Mouse (Mus musculus): ENCODE data around the gene Sppl3. TPM values are rescaled to one million over a fixed set of nuclear protein-coding genes. Genes with fewer than 3 reads are reported as not detected.
A peak's percentile ranks its signal among the peaks of the same experiment; 100 is the strongest.

Gene Sppl3
- total RNA-seq (2021) = 10 to 100 TPM; 87.1 to 96.8 TPM

DNA sequence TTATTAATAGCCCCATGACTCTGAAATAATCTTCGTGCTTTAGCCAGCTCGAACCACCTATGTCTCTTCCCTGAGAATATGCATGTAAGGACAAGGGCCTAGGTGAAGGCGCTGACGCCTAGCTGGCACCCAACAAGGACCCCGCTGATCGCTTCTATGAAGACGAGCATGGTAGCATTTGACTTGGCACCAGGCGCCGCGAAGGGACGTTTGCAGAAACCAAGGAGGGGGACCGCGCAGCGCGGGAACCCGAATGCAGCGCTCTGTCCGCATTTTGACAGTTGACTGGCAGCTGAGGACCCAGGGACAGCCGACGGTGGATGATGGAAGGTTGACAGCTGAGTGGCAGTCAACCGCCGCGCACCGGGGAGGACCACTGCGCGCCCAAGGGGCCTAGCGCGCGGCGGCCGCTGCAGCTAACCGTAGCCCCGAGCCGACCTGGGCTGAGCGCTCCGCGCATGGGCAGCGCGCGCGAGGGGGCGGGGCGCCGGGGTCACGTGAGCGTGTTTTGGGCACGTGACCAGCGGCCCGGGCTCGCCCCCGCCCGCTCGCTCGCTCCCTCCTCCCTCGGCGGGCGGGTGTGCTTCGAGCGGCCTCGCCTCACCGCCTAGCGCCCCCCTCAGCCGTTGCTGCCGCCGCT, at the start of gene Sppl3:
Gene Sppl3 (plus strand): TSS at position 561 of the 640 bp plus-strand sequence.
- peak; percentile 91 to 94 for DNase-seq (ENCODE audit: low spot score in 2 of 2)
- intact Hi-C loops (cut with DNase I) = loop anchor here (5.0 kb wide), 1 partner anchor 72 kb away; no protein-coding TSS in a partner anchor

DNA sequence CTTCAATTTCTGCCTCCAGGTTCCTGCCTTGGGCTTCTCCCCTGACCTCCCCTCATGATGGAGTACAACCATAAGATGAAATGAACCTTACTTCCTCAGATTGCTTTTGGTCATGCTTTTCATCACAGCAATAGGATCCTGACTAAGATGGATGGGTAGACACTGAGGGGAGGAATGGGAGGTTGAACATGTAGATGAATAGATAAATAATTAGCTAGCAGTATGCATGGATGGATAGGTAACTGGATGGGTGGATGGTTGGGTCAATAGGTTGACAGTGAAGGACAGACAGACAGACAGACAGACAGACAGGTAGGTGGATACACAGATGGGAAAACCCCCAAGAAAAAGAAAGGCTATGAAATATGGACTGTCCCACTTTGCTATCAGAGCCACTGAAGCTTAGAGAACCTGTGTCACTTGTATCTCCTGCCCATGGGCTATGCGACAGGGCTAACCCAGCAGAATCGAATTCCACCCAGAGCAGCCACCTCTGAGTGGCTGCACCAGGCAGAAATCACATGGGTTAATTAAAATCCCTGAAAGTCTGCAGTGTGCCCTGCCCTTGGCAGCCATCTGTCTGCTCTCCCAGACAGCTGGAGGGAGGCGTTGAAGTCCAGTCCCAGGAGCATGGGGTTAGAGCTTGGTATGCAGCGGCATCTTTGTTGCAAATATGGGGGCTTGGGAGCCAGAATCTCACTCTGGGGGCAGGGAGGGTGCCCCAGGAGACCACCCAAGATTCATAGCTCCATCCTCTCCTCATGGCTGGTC, 49.2 kb upstream of the Sppl3 start:
- no peak for DNase-seq (ENCODE audit: low spot score in 2 of 2)

DNA sequence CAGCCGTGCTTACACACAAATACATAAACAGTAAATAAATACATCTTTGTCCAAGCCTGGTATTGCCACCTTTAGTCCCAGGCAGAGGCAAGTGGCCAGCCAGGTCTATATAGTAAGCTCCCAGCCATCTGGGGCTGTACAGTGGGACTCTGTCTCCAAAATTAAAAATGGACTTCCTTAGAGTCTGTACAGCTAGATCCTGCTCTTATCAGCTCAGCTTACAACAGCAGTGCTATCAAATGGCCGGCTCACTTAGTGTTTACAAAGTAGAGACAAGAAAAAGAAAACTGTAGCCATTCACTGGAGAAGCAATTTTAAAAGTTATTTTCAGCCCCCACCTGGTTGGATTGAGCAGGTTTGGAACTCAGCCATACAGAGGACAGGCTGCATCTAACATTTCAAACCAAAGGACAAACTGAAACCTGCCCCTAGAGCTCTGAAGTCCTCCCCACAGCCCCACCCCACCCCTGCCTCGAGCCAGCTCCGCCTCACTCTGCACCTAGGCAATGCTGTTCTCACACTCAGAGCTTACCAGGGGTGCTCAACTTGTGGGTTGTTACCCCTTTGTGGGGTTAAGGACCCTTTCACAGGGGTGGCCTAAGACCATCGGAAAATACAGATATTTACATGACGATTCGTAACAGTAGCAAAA, 46.5 kb upstream of the Sppl3 start:
- DNase-seq (ENCODE audit: low spot score in 2 of 2) = no peak
- intact Hi-C loops (cut with DNase I) = no loop called here

More for the DNA sequence above, 49.2 kb upstream of the Sppl3 start:
- intact Hi-C loops (cut with DNase I) = no loop called here

DNA sequence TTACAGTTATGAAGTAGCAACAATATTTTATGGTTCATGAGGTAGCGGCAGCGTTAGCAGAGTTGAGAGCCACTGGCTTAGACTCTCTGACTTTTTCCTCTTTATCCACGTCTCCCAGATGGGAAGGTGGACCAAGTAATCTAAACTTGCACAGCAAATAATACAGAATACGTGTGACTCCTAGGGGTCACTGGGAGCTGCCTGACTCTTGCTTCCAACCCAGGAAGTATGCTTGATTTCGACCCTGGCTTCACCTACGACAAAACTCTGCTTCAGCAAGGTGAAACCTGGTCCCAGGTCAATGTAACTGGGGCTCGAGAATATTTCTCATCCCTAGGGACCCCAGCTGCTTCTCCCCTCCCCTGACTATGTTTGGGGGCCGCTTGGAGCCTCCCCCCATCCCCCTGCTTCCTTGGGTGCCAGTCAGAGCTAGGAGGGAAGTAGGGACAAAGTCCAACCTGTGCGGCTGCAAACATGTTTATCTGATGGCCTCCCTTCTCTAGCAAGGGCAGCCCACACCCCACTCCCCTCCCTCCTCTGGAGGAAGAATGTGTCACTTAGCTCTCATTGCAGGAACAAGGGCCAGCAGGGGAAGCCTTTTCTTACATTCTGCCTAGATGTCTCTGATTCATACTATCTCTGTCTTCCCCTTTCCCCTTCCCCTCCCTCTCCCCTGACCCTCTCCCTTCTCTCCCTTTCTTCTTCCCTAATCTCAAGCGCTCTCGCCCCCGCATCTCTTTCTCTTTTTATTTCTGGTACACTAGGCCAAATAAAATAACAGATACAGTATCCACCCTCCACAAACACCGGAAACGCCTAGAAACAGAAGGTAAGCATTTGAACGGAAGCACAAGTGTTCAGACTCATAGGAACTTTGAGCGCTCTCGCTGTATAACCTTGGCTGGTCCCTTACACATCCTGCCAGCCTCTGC, 45.7 kb upstream of the Sppl3 start:
- DNase-seq (ENCODE audit: low spot score in 2 of 2) = no peak
- intact Hi-C loops (cut with DNase I) = no loop called here

DNA sequence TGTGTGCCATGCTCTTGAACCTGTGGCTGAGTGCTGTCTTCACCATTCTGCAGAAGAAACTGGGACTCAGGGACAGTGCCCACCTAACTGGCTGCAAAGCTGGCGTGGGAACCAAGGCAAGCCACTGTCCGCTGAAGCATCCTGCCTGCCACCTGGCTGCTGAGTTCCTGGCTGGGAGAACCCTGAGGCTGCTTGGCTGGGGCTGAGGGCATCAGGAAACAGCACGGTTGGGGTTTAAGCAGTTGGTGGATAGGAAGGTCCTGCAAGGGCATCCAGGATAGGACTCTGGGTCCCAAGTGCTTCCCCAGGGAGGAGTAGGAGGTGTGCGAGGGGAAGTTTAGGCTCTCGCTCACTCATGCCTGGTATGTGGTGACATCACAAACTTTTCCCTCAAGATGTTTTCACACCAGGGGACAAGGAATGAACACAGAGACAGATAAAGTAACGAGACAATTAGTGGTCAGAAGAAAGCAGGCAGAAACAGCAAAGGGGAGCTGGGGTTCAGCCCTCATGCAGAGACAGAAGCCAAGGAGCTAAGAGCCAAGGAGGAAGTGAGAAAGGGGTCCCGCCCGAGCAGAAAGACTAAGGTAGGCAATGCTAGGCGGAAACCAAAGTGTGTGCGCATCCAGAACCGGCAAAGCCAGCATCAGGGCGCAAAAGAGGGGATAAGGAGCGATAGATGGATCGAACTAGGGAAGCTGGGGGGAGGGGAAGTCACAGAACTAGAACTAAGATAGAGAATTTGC, 43.2 kb upstream of the Sppl3 start:
- intact Hi-C loops (cut with DNase I) = no loop called here
- DNase-seq (ENCODE audit: low spot score in 2 of 2) = no peak

DNA sequence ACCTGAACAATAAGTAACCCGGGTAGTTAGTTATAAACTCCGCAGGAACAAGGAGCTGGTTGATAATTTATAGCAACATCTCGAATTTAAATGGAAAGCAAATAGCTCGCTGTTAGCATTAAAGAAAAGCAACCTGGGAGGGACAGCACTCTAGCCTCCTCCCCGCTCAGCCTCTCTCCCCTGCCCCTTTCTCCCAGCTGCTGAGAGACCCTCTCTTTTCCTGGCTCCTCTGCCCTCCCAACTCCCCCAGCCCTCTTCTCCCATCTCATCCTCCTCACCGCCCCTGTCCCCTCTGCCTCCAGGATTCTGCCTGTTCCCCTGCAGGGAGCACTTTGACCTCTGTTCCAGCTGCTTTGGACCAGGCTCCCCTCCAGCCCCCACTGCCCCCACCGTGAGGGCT, 42.3 kb upstream of the Sppl3 start:
- intact Hi-C loops (cut with DNase I) = no loop called here

DNA sequence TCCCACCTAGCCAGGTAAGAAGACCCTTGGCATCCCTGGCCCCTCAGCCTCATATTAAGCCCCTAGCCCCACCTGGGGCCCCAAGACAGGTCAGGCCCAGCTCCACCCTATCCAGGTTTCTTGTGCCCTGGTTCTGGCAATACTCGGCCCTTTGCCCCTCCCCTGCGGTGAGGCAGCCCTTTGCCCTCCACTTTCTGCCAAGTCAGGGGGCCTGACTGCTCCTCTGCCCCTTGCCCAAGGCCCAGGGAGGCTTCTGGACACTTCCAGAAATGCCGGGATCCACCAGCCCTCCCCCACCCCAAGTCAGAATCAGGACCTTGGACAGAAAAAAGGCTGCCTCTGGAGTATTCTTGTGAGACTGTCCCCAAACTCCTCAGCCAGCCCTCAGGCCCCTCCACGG, 41.9 kb upstream of the Sppl3 start:
- intact Hi-C loops (cut with DNase I) = no loop called here
- no peak for DNase-seq (ENCODE audit: low spot score in 2 of 2)

More for the DNA sequence above, 42.3 kb upstream of the Sppl3 start:
- no peak for DNase-seq (ENCODE audit: low spot score in 2 of 2)

DNA sequence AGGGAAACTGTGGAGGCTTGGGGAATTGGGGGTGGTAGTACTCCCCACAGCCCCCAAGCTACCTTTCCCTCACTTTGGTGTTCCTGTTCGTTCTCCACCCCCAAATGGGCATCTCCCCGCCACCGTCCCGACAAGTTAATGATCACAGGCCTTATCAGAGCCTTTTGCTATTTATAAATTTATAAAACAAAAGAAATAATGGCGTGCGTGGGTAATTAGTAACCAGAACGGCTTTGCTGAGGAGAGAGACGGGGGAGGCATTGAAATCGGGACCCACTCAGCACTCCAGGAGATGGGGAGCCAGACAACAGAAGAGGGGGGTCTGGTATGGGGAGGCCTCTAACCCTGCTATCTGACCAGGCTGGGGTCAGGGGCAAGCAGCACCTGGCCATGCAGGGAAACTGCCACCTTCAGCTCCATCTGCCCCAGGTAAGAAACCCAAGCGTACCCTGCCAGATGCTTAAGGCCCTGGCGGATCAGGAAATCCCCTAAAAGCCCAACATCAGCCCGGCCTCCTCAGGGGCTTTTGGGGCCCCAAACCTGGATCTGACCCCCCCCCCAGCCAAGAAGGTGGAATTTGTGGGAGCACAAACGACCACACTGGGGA, 41.2 kb upstream of the Sppl3 start:
- DNase-seq (ENCODE audit: low spot score in 2 of 2) = no peak
- intact Hi-C loops (cut with DNase I) = no loop called here

DNA sequence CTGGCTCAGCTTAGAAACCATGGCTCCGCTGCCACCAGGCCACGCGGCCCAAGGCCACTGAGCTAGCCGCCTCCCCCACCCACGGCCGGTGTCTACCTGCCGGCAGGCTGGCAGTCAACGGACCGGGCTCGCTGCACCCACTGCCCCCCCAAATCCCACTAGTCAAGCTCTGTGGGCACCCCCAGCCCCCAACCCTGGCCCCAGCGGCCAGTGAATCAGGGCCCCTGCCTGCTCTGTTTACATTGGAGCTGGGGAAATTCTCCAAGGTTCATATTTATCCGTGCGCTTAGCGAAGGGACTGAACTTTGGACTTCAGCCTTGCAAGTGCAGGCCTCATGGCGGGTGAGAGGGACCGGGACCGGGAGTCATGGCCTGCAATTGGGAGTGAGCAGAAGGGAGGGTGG, 40.1 kb upstream of the Sppl3 start, which contains the start of gene Hnf1a:
Gene Hnf1a (minus strand): TSS at position 271 of the 404 bp plus-strand sequence.
- intact Hi-C loops (cut with DNase I) = no loop called here
- no peak for DNase-seq (ENCODE audit: low spot score in 2 of 2)

DNA sequence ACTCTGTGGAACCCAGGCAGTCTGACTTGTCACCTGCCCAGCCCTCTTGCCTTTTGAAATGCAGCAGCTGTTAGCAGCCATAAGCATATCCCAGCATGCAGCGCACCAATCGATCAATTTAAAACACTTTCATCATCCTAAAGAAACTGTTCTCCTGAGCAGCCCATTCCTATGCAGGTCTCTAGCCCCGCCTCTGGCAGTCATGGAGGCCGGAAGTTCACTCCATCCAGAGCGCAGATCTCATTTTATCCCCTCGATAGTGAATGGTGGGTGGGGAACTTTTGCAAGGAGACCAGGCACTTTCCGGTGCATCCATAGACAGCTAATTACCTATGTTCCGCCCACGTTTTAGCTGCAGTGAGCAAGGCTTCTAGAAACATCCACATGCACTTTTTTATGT, 38.7 kb upstream of the Sppl3 start:
- DNase-seq (ENCODE audit: low spot score in 2 of 2) = no peak
- intact Hi-C loops (cut with DNase I) = no loop called here

DNA sequence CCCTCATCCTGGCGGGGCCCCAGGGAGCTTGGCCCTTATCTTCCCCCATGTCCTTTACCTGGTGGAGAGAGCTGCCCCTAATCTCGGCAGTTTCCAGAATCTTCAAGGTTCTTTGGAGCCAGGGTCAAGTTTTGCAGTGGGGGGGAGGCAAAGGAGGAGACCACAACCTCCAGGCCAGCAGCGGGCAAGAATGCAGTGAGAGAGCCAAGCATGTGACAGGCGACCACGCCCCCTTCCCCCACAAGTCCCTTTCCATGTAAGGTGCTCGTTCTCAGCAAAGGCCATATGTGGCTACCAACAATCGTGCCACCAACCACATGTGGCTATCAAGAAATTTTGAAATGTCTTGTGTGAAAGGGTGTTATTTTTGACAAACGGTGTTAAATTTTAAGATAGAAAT, 37.8 kb upstream of the Sppl3 start:
- DNase-seq (ENCODE audit: low spot score in 2 of 2) = no peak
- intact Hi-C loops (cut with DNase I) = no loop called here

DNA sequence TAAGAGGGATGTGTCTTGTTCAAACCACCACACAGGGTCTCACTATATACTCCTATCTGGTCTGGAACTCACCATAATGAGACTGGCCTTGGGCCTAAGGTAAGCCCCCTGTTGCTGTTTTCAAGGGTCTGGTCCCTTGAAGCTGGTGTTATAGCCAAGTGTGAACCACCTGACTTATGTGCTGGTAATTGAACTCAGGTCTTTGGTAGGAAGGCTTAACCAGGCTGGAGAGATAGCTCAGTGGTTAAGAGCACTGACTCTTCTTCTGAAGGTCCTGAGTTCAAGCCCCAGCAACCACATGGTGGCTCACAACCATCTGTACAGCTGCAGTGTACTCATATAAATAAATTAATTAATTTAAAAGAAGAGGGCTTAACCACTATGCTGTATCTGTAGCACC, 34.0 kb upstream of the Sppl3 start:
- intact Hi-C loops (cut with DNase I) = no loop called here
- DNase-seq (ENCODE audit: low spot score in 2 of 2) = no peak

DNA sequence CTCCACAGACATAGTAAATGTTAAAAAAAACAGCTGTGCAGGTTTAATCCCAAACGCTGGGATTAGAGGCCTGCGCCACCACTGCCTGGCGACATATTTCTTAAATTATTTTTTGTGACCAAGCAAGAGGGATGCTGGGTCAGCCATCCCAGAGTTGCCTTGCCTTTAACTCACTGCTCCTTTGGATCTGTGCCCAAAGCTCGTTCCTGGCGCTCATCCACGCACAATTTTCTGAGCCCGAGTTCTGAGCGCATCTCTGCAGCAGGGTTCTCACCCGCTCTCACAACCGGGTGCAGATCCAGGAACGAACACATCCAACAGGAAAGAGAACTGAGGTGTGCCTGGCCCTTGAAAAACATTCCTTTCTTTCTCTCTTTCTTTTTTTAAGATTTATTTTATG, 32.5 kb upstream of the Sppl3 start:
- intact Hi-C loops (cut with DNase I) = loop anchor here (2.0 kb wide), 2 partner anchors 98 to 256 kb away; partner anchors contain the start of gene Pop5
- peak in 1 of 2 experiments; percentile 11 for DNase-seq (ENCODE audit: low spot score in 2 of 2)

DNA sequence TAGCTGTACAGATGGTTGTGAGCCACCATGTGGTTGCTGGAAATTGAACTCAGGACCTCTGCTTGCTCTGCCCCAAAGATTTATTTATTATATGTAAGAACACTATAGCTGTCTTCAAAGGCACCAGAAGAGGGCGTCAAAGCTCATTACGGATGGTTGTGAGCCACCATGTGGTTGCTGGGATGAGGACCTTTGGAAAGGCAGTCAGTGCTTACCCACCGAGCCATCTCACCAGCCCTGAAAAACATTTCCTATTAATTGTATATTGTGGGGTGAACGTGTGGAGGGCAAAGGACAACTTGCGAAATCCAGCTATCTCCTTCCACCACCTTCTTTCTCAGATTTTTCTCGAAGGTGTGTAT, 32.1 kb upstream of the Sppl3 start:
- intact Hi-C loops (cut with DNase I) = loop anchor here (2.0 kb wide), 2 partner anchors 98 to 256 kb away; partner anchors contain the start of gene Pop5
- no peak for DNase-seq (ENCODE audit: low spot score in 2 of 2)

DNA sequence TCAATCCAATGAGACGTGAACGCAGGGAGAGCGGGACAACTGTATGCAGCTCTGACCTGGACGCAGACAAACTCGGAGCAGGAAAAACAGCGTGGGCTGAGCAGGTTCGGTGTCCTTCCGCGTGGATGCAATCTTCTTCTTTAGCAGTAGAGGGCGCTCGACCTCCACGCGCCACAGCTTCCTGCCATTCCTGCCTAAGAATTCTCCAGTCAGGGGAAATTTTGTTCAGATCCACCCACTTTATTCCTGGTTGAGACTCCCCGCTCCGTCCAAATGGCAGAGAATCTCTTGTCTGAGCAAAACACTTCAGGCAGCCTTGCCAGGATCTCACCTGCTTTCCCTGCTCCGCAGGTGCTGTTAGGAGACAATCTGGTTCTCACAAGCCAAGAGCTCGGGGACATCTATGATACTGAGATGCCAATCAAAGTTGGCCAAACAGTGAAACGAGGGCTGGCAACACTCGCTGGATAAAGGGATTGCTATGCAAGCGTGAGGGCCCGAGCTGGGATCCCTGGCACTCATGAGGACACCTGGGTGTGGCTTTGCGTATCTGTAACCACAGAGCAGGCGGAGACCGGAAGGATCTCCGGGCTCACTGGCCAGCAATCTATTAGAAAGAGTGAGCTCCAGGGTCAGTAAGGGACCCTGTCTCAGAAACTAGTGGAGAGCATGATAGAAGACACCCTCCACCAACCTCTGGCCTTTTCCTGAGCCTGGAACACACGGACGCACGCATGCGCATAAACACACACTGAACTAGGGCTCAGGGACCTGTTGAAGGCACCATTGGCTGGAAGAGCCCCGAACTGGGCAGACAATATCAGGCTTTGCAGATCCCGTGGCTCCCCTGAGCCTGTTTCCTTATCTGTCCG, 31.5 kb upstream of the Sppl3 start:
- DNase-seq (ENCODE audit: low spot score in 2 of 2) = peak; percentile 79 to 80
- intact Hi-C loops (cut with DNase I) = loop anchor here (2.0 to 10.0 kb wide), 3 partner anchors 97 to 255 kb away; partner anchors contain the start of gene Pop5

DNA sequence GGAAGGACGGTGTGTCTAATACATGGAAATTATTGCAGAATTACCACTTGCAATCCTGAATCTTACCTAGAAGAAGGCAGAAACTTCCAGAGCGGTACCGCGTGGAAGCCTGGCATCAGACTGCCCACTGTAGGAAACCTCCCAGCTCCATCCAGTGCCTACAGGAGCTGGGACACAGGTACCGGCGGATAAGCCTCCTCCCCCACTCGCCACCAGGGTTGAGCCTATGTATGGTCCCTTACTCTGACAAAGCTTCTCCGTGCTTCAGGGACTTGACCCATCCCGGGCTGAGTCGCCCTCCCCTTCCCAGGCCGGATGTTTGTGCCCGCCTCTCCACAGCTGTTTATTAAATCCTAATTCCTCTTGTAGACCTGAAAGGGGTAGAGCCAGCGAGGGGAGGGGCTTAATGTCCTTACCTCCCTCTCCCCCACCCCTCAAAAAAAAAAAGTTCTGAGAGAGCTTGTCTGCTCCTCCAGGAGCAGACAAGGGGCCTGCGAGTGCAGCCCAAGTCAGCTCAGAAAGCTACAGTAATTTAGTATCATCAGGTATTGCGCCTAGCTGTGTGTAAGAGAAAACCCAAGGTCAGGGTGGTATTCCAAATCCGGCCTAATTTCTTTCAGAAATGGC, 30.7 kb upstream of the Sppl3 start:
- no peak for DNase-seq (ENCODE audit: low spot score in 2 of 2)
- intact Hi-C loops (cut with DNase I) = loop anchor here (10.0 kb wide), 1 partner anchor 125 kb away; no protein-coding TSS in a partner anchor

DNA sequence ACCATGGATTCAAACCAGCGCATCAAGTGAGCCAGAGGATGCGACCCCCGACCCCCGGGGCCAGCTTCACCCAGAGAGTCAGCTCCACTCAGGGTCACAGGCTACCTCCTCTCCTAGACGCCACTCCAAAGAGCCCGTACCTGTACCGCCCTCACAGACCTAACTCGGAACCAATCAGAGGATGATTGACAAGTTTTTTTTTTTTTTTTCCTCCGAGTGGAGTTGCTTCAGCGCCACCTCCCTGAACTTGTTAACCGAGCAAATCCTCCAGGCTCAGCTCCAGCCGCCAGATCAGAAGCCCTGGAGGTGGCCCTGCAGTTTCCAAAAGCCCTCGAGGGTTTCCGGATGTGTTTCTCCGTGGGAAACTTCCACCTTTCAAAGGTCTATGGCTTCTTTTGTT, 28.9 kb upstream of the Sppl3 start:
- intact Hi-C loops (cut with DNase I) = loop anchor here (10.0 kb wide), 1 partner anchor 123 kb away; no protein-coding TSS in a partner anchor
- DNase-seq (ENCODE audit: low spot score in 2 of 2) = no peak
